In genomic region chr12:76553917-76554316, GRCm38 (mm10) we compare ENCODE assay signal across 11 mouse cellular contexts. TPM values are rescaled to one million over a fixed set of nuclear protein-coding genes. Genes with fewer than 3 reads are reported as not detected.
DNase-seq lines count a peak whose midpoint lies in the region; ATAC-seq and TF ChIP-seq lines count a peak whose summit lies in the region.
"Had no signal": no experiment of that assay in that cellular context is flagged by ENCODE, and none has a peak within 500 bp of the region (broad histone marks: within the 10 kb centered on the region; RNA-seq: fewer than 3 reads in every experiment).

No protein-coding gene starts in this region.

- H3K4me3 ChIP-seq in lung, postnatal 0 days (ENCODE audit: low read depth, low read length): no peak overlapping the region
- no peak overlapping the region for H3K4me3 ChIP-seq in lung, adult 2 months (replicated peaks; ENCODE audit: extremely low read depth, low read depth, low read length)
- H3K4me3 ChIP-seq in intestine, postnatal 0 days (ENCODE audit: low read depth, low read length): no peak overlapping the region
- H3K4me3 ChIP-seq: layer of hippocampus, adult 2 months had no signal

- no peaks in the 10 kb centered on the region for H3K9me3 ChIP-seq in lung, postnatal 0 days (ENCODE audit: low read length)
- H3K9me3 ChIP-seq in intestine, postnatal 0 days (ENCODE audit: control insufficient read depth): no peaks in the 10 kb centered on the region

- no peaks in the 10 kb centered on the region for H3K4me1 ChIP-seq in lung, postnatal 0 days (ENCODE audit: insufficient read depth, low read depth, low read length)
- H3K4me1 ChIP-seq in lung, adult 2 months (ENCODE audit: control insufficient read depth, insufficient read depth, low read length): peaks cover 6% of the 10 kb centered on the region
- peaks cover 28% of the 10 kb centered on the region for H3K4me1 ChIP-seq in intestine, postnatal 0 days (replicated peaks; ENCODE audit: control insufficient read depth, insufficient read depth, low read length)

- H3K27ac ChIP-seq in lung, postnatal 0 days (ENCODE audit: low read length): no peak overlapping the region
- H3K27ac ChIP-seq in intestine, postnatal 0 days (ENCODE audit: low read depth, low read length): peak overlapping the region; percentile 76
- H3K27ac ChIP-seq: layer of hippocampus, adult 2 months had no signal

- no peak for TF ChIP-seq EP300 in lung, postnatal 0 days (IDR thresholded peaks at IDR 0.05)

- peak; percentile 54 for ATAC-seq in lung, postnatal 0 days
- ATAC-seq in intestine, postnatal 0 days: no peak
- ATAC-seq: activated CD4-positive, CD25-positive, alpha-beta regulatory T cell, adult 4 months had no signal

- TF ChIP-seq POLR2A in lung, adult 2 months (IDR thresholded peaks at IDR 0.05; ENCODE audit: borderline replicate concordance, extremely low read depth, low read depth, low read length): no peak

- no peaks in the 10 kb centered on the region for H3K27me3 ChIP-seq in lung, postnatal 0 days (replicated peaks; ENCODE audit: insufficient read depth, low read length)
- H3K27me3 ChIP-seq in intestine, postnatal 0 days (replicated peaks; ENCODE audit: control insufficient read depth, insufficient read depth, low read length): no peaks in the 10 kb centered on the region

- H3K9ac ChIP-seq in lung, postnatal 0 days (replicated peaks; ENCODE audit: low read depth): no peak overlapping the region
- H3K9ac ChIP-seq in intestine, postnatal 0 days (ENCODE audit: low read depth, low read length): 0 out of 2 replicates have a peak overlapping the region, but pooled peaks have one; percentile 11

- no peaks in the 10 kb centered on the region for H3K36me3 ChIP-seq in lung, postnatal 0 days (ENCODE audit: insufficient read depth, low read length)
- no peaks in the 10 kb centered on the region; the same call in 1 of the 2 replicates for H3K36me3 ChIP-seq in intestine, postnatal 0 days (ENCODE audit: control insufficient read depth, insufficient read depth)

- WGBS in lung, postnatal 0 days: 56% methylated on average over 7 of the region's 7 CpGs
- 68% methylated on average over 7 of the region's 7 CpGs for WGBS in lung, adult 2 months
- WGBS in intestine, postnatal 0 days: 46% methylated on average over 7 of the region's 7 CpGs

- DNase-seq in adrenal gland, postnatal 14 days: peak; percentile 46
- no peak for DNase-seq in adrenal gland, adult 18-20 months (ENCODE audit: low spot score in 2 of 2)
- no peak for DNase-seq in lung, postnatal 0 days (ENCODE audit: low spot score)
- DNase-seq in lung, adult 2 months: no peak
- DNase-seq in thymus, postnatal 36 days: no peak
- DNase-seq in cerebellum, adult 8-10 months: no peak
- no peak for DNase-seq in layer of hippocampus, adult 9-11 months
- DNase-seq: right cerebral cortex, adult 18-20 months had no signal

- TF ChIP-seq CTCF in lung, postnatal 0 days (IDR thresholded peaks at IDR 0.05): no peak
- no peak for TF ChIP-seq CTCF in lung, adult 2 months (IDR thresholded peaks at IDR 0.05; ENCODE audit: insufficient read depth, low read length)
- no peak for TF ChIP-seq CTCF in intestine, postnatal 0 days (IDR thresholded peaks at IDR 0.05; ENCODE audit: low read depth)

- H3K4me2 ChIP-seq in lung, postnatal 0 days (replicated peaks; ENCODE audit: low read depth, low read length): no peak overlapping the region
- no peak overlapping the region; the same call in 1 of the 2 replicates for H3K4me2 ChIP-seq in intestine, postnatal 0 days (replicated peaks; ENCODE audit: low read depth)

RNA-seq across cellular contexts. Expression of gene Plekhg3, which starts 23.2 kb away (rescaled TPM):
- 16.7 and 19.4 TPM in 2 replicates for total RNA-seq in adrenal gland, postnatal 14 days (2021)
- 10 to 100 TPM in 1 of 2 experiments, 1 to 10 TPM in 1; 8.6 to 11.9 TPM for total RNA-seq in adrenal gland, adult 18-20 months (2021)
- 2.1 and 2.9 TPM in 2 replicates for polyA plus RNA-seq in lung, postnatal 0 days (2015; fragmentation: Nextera tagmentation; extraction: Ambion mirVana)
- polyA plus RNA-seq in lung, adult 2 months (2012; rRNA removed): 19.5 and 20.4 TPM in 2 replicates
- polyA plus RNA-seq in intestine, postnatal 0 days (2015; fragmentation: Nextera tagmentation; extraction: Ambion mirVana): 5.7 and 7.5 TPM in 2 replicates
